ENCODE assay signal across 22 mouse cellular contexts in the genomic region with DNA sequence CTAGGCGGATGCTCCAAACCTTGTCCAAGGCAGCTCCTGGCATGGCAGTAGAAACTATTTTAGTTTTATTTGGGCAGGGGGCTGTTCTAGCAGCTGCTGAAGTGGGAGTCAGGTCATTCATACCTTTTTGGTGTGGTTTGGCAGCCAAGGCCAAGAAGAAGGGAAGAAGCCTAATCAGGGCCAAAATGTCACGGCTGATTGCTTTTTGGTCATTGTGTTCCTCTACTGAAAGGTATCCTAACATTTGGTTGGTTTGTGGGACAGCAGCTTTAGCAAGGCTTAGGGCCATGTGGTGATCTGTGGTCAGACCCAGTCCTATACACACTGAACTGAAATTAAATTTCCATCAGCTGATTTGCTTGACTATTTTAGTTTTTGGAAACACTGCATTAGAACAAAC.
"Had no signal": no experiment of that assay in that cellular context is flagged by ENCODE, and none has a peak within 500 bp of the region (broad histone marks: within the 10 kb centered on the region; RNA-seq: fewer than 3 reads in every experiment).

No protein-coding gene starts in this region.

- H3K27me3 ChIP-seq: heart, embryonic 13.5 days; heart, embryonic 15.5 days; hindbrain, embryonic 13.5 days; hindbrain, embryonic 15.5 days; limb, embryonic 13.5 days; limb, embryonic 15.5 days had no signal

- H3K9ac ChIP-seq: heart, embryonic 13.5 days; heart, embryonic 15.5 days; hindbrain, embryonic 13.5 days; hindbrain, embryonic 15.5 days; limb, embryonic 13.5 days; limb, embryonic 15.5 days; liver, embryonic 14.5 days had no signal

- H3K9me3 ChIP-seq: heart, embryonic 13.5 days; heart, embryonic 15.5 days; hindbrain, embryonic 13.5 days; hindbrain, embryonic 15.5 days; limb, embryonic 13.5 days; limb, embryonic 15.5 days had no signal

- H3K4me3 ChIP-seq: heart, adult 2 months; heart, embryonic 13.5 days; heart, embryonic 15.5 days; hindbrain, embryonic 13.5 days; hindbrain, embryonic 15.5 days; limb, embryonic 13.5 days; limb, embryonic 15.5 days had no signal

- H3K36me3 ChIP-seq: heart, embryonic 13.5 days; heart, embryonic 15.5 days; hindbrain, embryonic 13.5 days; hindbrain, embryonic 15.5 days; limb, embryonic 13.5 days; limb, embryonic 15.5 days had no signal

- H3K4me2 ChIP-seq: heart, embryonic 11.5 days; heart, embryonic 13.5 days; heart, embryonic 15.5 days; hindbrain, embryonic 13.5 days; hindbrain, embryonic 15.5 days; limb, embryonic 13.5 days; limb, embryonic 15.5 days; liver, embryonic 11.5 days had no signal

- ATAC-seq: hindbrain, postnatal 0 days; intestine, embryonic 16.5 days had no signal

- DNase-seq: gastrocnemius, postnatal 14 days; gastrocnemius, postnatal 36 days; heart, adult 11 months; heart, adult 2 months; heart, postnatal 14 days; heart, postnatal 36 days; kidney, adult 11 months; kidney, postnatal 10 days; layer of hippocampus, adult 9-11 months; layer of hippocampus, postnatal 36 days; left cerebral cortex, postnatal 4 days had no signal

- H3K27ac ChIP-seq: heart, adult 2 months; heart, embryonic 13.5 days; heart, embryonic 15.5 days; hindbrain, embryonic 13.5 days; hindbrain, embryonic 15.5 days; hindbrain, postnatal 0 days; limb, embryonic 13.5 days; limb, embryonic 15.5 days; liver, embryonic 14.5 days had no signal
